Mouse (Mus musculus) heart, adult 2 months (tissue): ENCODE measurements around the gene Ccdc12. TPM values are rescaled to one million over a fixed set of nuclear protein-coding genes. Genes with fewer than 3 reads are reported as not detected.

Experiments
- DNase-seq, 2 experiments: peaks; one replicate each; pipeline ENCODE4 v3.0.0; 2021
- H3K27ac ChIP-seq: fragments of 200-600 bp; 2 replicates; pipeline ENCODE4 v1.8.1; 2022
- H3K27me3 ChIP-seq: fragments of 200-500 bp; 2 replicates; pipeline ENCODE4 v1.6.1; 2012; ENCODE audit warnings: mild to moderate bottlenecking, low read length, inconsistent platforms, mixed read lengths; ENCODE audit not compliant: control insufficient read depth, insufficient read depth
- H3K36me3 ChIP-seq: fragments of 200-500 bp; 2 replicates; pipeline ENCODE4 v1.6.1; 2012; ENCODE audit warnings: low read length, inconsistent platforms; ENCODE audit not compliant: control insufficient read depth, insufficient read depth
- H3K4me1 ChIP-seq: fragments of 200-500 bp; 2 replicates; pipeline ENCODE4 v1.6.1; 2011; ENCODE audit warnings: low read length; ENCODE audit not compliant: control insufficient read depth, insufficient read depth
- H3K4me3 ChIP-seq: fragments of 200-600 bp; 2 replicates; pipeline ENCODE4 v1.8.1; 2022
- H3K79me2 ChIP-seq: fragments of 200-500 bp; replicated peaks from 2 replicates; pipeline ENCODE4 v1.6.1; 2012; ENCODE audit warnings: mild to moderate bottlenecking, inconsistent platforms, low read length, moderate library complexity, mixed read lengths; ENCODE audit not compliant: control insufficient read depth, insufficient read depth
- H3K9ac ChIP-seq: fragments of 200-500 bp; 2 replicates; pipeline ENCODE4 v1.6.1; 2012; ENCODE audit warnings: low read depth, mild to moderate bottlenecking, control low read depth, inconsistent platforms, low read length, mixed read lengths
- CTCF ChIP-seq: fragments of 200-600 bp; IDR thresholded peaks from 2 replicates; pipeline ENCODE4 v1.8.1; 2022; ENCODE audit warnings: antibody characterized with exemption, mild to moderate bottlenecking, moderate library complexity
- EP300 ChIP-seq: fragments of 200-500 bp; IDR thresholded peaks from 2 replicates; pipeline ENCODE4 v1.6.1; 2011; ENCODE audit warnings: low read depth, low read length, control low read depth; ENCODE audit not compliant: insufficient read depth
- POLR2A ChIP-seq: fragments of 200-500 bp; IDR thresholded peaks from 2 replicates; pipeline ENCODE4 v1.6.1; 2011; ENCODE audit warnings: mild to moderate bottlenecking, low read depth, low read length, control low read depth; ENCODE audit not compliant: insufficient read depth
- WGBS: fragments of 180-500 bp; shearing (Covaris S2); methylation state at CpG from one replicate; pipeline ENCODE4 v1.1.7; 2018; 5-methylcytosine and 5-hydroxymethylcytosine counted together
- intact Hi-C: fragments of 180-260 bp; cut with DNase I; formaldehyde crosslinking; loops from one replicate; pipeline ENCODE4 v1.15.1; 2025
- polyA plus RNA-seq: library from polyadenylated mRNA; depleted of rRNA; stranded (reverse); fragments of >200 nt; gene quantifications from 2 replicates; pipeline ENCODE4 v1.2.3, GENCODE M21; 2012
- total RNA-seq, 2 experiments: library from RNA; stranded (reverse); gene quantifications; 2 replicates each; pipeline ENCODE4 v1.2.3; 2021

The Ccdc12 gene
- total and polyA plus RNA-seq, 3 experiments = 54.1 to 94.8 (median 66.1) TPM

DNA sequence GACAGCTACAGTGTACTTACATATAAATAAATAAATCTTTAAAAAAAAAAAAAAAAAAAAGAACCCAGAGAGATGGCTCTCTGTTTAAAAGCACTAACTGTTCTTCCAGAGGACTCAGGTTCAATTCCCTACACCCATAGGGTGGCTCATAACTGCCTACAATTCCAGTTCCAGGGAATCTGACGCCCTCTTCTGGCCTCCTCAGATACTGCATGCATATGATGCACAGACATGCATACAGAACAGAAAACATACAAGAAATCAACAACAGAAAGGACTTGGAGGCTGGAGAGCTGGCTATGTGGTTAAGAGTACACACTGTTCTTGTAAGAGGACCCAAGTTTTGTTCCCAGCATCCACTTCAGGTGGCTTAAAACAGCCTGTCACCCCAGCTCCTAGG is 81.8 kb downstream of the Ccdc12 start:
- 30% methylated on average over 1 of the region's 1 CpGs for WGBS
- H3K9ac ChIP-seq = no peak overlapping the region
- H3K27me3 ChIP-seq = peaks cover 2% of the 10 kb centered on the region; the same call in 1 of the 2 replicates
- intact Hi-C loops = no loop called here
- no peaks in the 10 kb centered on the region for H3K36me3 ChIP-seq
- no peak overlapping the region for H3K27ac ChIP-seq
- no peak for DNase-seq
- no peak overlapping the region for H3K4me3 ChIP-seq
- peaks cover 4% of the 10 kb centered on the region for H3K4me1 ChIP-seq
- H3K79me2 ChIP-seq = no peaks in the 10 kb centered on the region
- TF ChIP-seq POLR2A (no peak), EP300 (no peak), CTCF (peak; percentile 45)

DNA sequence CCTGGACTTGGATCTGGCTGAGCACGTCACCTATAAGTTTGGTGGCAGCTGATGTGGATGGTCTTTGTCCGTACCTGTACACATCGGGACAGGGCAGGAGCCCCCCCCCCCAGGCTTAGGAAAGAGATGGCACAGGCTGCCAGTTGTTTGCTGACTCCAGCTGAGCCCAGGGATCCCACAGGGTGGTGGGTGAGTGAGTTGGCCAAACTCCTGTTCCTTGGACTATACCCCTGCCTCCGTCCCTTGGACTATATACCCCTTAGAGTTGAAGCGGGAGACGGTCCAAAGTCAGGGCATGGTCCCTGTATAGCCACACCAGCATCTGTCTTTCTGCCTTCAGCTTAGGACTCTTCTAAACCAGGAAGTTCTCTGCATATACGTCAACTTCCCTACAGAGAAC is 83.7 kb downstream of the Ccdc12 start:
- Histone ChIP-seq H3K36me3 (no peaks in the 10 kb centered on the region), H3K9ac (no peak overlapping the region), H3K4me1 (no peaks in the 10 kb centered on the region), H3K79me2 (no peaks in the 10 kb centered on the region), H3K27ac (no peak overlapping the region), H3K27me3 (peaks cover 3% of the 10 kb centered on the region; the same call in 1 of the 2 replicates), H3K4me3 (no peak overlapping the region)
- WGBS = 89% methylated on average over 7 of the region's 7 CpGs
- DNase-seq = no peak
- intact Hi-C loops = no loop called here
- no peak for TF ChIP-seq POLR2A

DNA sequence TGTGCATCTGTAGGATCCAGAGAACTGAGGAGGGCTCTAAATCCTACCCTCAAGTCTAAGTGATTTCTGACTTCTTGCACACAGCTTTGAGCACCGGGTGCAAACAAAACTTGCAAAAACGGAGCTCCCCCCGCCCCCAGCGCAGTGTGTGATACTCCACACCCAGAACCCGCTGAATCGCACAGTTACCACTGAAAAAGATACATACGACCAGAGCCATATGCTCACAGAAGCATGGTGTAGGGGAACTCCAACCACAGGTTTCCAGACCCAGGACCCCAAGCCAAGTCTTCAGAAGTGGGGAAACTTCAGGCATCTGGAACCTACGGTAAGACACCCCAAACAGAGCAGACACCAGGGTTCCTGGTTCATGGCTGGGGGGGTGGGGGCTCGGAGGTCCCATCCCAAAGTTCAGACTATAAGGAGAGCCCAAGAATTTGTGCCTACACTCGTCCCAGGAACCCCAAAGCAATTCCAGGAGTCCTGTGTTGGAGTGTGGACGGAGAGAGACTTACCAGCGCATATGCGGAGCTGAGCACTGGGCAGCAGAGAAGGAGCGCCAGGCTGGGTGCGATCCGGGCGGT is 85.5 kb downstream of the Ccdc12 start, which contains the start of gene Myl3:
Gene Myl3, plus strand, starts transcription at position 151 of the 584 bp plus-strand sequence.
- H3K27ac ChIP-seq = no peak within 1 kb of the TSS; the same call in 1 of the 2 replicates
- H3K27me3 ChIP-seq = peaks cover 3% of the 10 kb centered on the region; the same call in 1 of the 2 replicates
- DNase-seq = no peak
- peak within 1 kb of the TSS; percentile 66 for H3K9ac ChIP-seq
- WGBS = 30% methylated on average over 16 of the region's 17 CpGs
- intact Hi-C loops = no loop called here
- H3K4me3 ChIP-seq = peak within 1 kb of the TSS; percentile 61
- H3K4me1 ChIP-seq = no peaks in the 10 kb centered on the region
- H3K79me2 ChIP-seq = no peaks in the 10 kb centered on the region
- TF ChIP-seq EP300 (no peak), POLR2A (no peak), CTCF (no peak)
- H3K36me3 ChIP-seq = no peaks in the 10 kb centered on the region

DNA sequence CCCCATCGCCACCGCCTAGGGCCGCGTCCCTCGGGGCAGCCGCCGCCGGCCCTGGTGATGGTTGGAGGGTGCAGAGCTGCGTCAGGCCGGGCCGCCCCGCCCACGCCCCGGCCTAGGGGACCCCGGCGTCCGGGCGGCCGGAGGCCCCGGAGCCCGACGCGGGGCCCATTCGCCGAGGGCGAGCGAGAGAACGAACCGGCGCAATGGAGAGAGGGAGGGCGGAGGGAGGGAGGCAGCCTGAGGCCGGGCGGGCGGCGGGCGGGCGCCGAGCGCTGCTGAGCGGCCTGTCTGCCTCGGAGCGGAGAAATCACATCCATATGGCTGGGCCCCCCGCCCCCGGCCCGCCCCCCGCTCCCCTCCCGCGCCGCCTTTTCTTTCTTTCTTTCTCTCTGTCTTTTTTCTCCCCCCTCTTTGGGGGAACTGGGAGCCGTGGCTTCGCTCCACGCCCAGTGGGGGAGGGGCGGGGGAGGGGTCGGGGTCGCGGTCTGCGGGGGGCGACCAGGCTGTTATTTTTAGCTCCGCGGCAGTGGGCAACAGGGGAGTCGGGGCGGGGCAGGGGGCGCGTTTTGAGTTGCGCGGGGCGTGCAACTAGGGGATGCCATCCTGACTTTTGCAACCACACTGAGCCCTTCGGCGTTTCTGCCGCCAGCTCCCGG is 86.1 kb downstream of the Ccdc12 start:
- Histone ChIP-seq H3K27ac (peak overlapping the region; percentile 55), H3K27me3 (peaks cover 3% of the 10 kb centered on the region; the same call in 1 of the 2 replicates), H3K9ac (peak overlapping the region; percentile 66), H3K36me3 (no peaks in the 10 kb centered on the region), H3K4me3 (peak overlapping the region; percentile 61), H3K4me1 (no peaks in the 10 kb centered on the region), H3K79me2 (no peaks in the 10 kb centered on the region)
- DNase-seq = peak; percentile 47 to 56
- TF ChIP-seq CTCF (no peak), POLR2A (no peak), EP300 (no peak)
- under 1% methylated on average over 67 of the region's 71 CpGs for WGBS
- intact Hi-C loops = no loop called here

DNA sequence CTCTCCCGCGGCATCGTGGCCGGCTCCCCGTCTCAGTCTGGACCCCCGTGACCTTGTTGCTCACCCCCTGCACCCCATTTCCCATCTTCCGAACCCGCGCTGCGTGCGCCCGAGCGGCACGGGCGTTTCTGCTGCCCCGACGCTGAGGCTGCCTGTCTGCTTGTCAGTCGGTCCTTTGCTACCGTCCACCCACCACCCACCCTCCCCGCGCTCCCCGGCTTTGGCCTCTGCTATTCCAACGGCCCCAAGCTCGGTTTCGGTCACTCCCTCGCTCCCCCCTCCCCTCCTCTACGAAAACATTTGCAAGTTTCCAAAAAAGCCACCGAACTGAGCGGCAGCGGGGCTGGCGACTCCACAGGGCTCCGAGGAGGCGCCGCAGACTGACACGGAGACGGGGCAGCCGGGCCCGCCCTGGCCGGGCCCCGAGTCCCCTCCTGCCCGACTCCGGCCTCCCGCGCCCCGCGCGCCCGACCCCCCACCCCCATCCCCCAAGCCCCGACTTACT is 86.7 kb downstream of the Ccdc12 start:
- TF ChIP-seq EP300 (no peak), POLR2A (no peak), CTCF (no peak)
- peaks cover 3% of the 10 kb centered on the region; the same call in 1 of the 2 replicates for H3K27me3 ChIP-seq
- H3K27ac ChIP-seq = peak overlapping the region; percentile 55
- 1% methylated on average over 40 of the region's 49 CpGs for WGBS
- peak; percentile 42 to 63 for DNase-seq
- no peaks in the 10 kb centered on the region for H3K36me3 ChIP-seq
- no peaks in the 10 kb centered on the region for H3K79me2 ChIP-seq
- intact Hi-C loops = no loop called here
- H3K9ac ChIP-seq = peak overlapping the region; percentile 55
- H3K4me3 ChIP-seq = peak overlapping the region; percentile 61
- no peaks in the 10 kb centered on the region for H3K4me1 ChIP-seq
